Mouse (Mus musculus): ENCODE measurements at regions not wholly inside any gene's neighbourhood (a gene's known extent, or its start where the extent isn't known, plus 50 kb on each side); places are given as distances from the start of the nearest gene placed in this dataset.
"Not testable (repeated sequence)": the region's sequence is repeated elsewhere in the genome, so short reads cannot be mapped to it uniquely, and the experiment has no call there.

DNA sequence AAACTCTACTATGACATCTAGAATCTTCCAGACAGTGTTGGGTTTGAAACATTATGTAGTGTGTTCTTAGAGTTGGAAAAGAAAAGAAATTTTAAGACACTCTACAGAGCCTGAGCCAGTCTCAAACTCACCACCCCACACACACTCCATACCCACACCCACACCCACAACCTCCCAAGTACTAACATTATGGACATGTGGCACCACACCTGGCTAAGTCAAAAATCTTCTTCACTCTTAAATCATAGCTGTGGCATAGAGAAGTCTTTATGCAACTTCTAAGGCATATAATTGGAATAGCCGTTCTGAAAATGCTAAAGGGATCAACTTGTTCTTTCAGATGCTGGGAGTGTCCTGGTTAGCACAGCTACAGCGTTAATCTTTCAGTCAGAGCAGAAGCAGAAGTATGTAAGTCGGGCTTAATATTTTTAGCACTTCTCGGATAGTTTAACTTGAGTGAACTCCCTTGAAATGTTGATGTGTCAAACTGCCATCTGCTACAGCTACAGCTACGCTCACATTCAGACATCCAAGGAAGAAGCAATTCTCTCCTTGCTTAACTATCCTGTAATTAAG lies 68.6 kb upstream of the Creb1 start:
- DNase-seq (ENCODE audit: low spot score in 2 of 2) = no peak

DNA sequence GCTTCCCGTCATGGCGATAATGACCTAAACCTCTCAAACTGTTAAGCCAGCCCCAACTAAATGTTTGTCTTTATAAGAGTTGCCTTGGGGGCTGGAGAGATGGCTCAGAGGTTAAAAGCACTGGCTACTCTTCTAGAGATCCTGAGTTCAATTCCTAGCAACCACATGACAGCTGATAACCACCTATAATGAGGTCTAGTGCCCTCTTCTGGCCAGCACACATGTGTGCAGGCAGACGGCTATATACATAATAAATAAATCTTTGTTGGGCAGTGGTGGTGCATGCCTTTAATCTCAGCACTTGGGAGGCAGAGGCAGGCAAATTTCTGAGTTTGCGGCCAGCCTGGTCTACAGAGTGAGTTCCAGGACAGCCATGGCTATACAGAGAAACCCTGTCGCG lies 70.8 kb upstream of the Creb1 start:
- DNase-seq (ENCODE audit: low spot score in 2 of 2) = not testable (repeated sequence)

DNA sequence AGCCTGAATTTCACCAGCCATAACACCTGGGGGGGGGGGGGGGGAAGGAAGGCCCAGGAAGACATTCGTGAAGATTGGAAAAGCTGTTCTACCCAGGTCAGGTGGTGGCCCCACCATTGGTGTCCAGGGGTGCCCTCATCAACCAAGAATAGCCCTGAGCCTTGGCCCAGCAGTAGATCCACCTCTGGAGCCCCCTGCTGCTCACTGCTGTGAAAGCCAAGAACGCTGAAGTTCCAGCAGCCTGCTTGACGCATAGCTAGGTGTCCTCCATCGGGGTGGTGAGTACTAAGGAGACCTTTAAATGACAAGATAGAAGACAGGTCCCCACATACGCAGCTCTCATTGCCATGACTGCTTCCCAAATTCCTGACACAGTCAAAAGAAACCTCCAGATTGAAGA lies 74.6 kb upstream of the Creb1 start:
- DNase-seq (ENCODE audit: low spot score in 2 of 2) = no peak

DNA sequence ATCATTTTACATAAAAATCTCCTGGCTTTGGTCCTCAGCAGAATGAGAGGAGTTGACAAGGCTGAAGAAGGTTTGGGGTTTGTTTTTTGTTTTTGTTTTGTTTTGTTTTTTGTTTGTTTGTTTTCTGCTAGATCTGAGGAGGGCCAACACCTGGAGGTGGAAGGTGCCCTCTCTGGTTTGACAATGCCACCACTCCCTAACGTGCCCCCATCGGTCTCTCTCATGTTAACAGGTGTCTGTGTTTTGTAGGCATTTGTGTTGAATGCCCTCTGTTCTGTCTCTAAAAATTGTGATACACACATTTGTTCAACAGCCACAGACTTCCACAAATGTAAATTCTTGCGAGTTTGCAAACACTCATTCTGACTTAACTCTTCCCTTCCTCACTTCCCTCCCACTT lies 83.3 kb upstream of the Creb1 start:
- DNase-seq (ENCODE audit: low spot score in 2 of 2) = no peak

DNA sequence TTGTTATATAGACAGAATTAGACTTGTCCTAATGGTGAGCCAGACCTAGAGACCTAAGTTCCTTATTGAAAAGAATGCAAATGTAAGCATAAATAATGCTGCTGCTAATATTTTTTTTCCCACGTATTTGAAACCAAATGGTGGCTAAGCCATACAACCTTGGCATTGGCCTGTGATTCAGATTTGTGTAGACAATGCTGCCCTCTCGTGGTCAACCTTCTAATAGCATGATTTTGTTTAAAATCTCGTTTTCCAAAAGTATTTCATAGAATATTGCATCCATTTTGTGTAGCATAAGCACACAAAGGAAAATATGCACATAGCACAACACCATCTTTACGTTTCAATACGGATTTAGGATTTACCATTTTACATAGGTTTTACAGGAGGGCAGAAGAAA lies 84.4 kb upstream of the Creb1 start:
- peak in 1 of 2 experiments; percentile 56 for DNase-seq (ENCODE audit: low spot score in 2 of 2)

DNA sequence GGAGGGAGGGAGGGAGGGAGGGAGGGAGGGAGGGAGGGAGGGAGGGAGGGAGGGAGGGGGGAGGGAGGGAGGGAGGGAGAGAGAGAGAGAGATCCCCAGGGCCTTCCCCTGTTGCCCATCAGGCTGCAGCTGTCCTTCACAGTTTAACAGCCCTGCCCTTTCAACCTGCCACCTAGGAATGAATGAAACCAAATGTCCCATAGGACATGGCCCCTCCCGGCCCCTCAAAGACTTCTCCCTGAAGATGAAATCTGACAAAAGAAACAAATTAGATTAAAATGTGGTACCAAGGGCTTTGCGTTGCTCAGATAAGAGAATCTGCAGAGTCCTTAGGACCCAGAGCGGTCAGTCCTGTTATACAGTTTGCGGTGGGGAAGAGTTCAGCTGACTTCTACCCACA lies 86.0 kb upstream of the Creb1 start:
- no peak for DNase-seq (ENCODE audit: low spot score in 2 of 2)

DNA sequence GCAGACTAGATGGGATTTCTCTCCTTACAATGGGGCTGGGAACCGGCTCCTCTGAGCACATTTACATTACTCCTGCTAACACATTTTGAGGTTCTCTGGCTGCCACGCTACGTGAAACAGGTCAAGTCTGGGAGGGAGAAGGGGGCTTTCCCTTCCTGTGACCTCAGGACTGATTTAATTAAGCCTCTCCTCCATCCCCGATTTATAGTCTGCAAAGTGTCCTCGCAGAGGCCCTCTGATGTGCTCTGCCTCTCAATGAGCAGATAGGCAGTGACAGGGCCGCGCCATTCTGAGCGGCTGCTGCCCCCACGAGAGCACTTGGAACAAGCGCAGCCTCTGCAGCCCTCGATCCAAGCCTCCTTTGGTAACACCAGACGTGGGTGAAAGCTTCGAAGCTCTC lies 86.5 kb upstream of the Creb1 start:
- peak; percentile 83 for DNase-seq (ENCODE audit: low spot score in 2 of 2)

DNA sequence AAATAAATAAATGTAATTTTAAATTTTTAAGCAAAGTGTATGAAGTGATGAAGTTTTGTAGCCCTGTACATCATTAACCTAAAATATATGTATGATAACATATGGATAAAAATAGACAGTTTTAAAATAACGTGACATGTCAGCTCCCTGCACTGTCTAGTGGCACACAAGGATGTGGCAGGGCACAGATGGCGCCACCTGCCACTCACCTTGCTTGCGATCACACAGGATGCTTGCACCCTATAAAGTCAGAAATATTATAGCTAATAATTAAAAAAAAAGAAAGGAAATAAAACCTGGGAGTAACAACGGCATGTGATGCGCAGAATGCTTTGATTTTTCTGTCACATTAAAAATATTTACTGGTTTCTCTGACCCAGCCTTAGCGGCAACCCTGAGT lies 89.0 kb upstream of the Creb1 start:
- no peak for DNase-seq (ENCODE audit: low spot score in 2 of 2)

DNA sequence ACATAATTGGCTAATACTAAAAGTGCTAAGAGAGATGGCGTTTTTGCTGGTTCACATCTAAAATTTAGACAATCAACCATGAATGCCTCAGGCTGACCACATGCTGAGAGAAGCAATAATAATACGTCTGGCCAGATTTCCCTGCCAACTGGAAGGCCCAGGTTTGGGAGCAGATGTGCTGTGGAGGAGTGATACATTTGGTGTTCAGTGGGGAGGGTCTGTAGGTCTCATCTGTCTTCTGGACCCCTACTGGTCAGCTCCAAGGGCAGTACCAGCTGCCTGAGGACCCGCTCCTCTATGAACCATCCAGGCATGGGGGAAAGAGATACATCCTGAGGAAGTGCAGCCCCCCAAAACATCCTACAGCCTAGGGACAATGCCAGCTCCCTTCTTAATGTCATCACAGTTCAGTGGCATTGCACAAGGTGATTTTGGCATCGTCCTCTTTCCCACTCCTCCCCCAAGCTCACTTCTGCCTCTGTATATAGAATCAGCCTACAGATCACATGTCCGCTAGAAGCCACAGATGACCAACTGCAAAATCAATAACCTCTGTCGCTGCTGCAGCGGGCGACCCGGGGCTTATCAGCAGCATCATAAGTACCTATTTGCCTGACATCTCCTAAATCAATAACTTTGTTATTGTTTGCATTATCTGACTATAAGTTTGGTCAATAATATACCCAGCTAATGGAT lies 90.1 kb upstream of the Creb1 start:
- DNase-seq (ENCODE audit: low spot score in 2 of 2) = no peak

DNA sequence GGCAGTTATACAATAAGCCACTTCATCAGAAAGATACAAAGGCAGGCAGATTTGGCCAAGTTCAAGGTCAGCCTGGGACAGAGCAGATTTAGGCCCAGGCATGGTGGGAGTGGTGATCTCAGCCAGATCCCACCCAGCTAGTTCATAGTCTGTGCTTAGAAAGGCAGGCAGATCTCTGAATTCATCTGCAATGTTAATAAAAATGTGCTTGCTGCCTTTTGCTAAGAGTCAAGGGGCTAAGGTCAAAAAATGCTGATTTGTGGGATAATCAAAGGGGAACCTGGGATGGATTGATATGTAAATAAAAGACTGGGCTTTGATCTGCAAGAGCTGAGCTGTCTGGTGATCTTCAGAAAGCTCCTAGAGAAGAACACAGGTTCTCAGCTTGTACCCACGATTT lies 109.2 kb upstream of the Creb1 start:
- no peak for DNase-seq (ENCODE audit: low spot score in 2 of 2)

DNA sequence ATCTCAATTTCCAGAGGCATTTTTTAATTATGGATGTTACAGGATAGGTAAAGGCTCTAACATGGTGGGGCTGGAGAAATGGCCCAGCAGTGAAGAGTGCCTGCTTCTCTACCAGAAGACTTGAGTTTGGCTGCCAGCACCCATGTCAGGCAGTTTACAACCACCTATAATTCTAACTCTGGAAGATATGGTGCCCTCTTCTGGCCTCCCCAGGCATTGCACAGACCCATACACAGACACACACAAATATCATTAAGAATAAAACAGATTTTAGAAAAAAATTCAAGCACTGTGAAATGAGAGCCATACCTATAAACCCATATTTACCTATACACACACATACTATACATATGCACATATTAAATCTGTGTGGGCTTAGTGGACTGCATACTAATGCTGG lies 113.9 kb upstream of the Creb1 start:
- DNase-seq (ENCODE audit: low spot score in 2 of 2) = no peak

DNA sequence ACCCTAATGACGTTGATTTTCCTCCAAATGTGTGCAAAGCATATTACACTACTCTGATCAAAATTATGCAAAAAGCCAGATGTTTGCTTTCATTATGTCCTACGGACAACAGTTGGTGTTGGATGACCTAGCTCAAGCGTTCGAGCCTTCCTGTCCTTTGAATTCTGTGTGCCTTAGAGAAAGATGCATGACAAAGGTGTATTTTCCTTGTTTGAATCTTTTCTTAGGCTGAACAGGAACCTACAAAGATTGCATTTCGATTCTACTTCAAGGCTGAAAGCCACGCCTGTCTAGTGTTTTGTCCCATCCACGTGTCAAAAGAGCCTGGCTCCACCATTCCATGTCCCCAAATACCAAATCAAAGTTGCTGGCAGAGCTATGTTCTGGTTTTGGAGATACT lies 116.5 kb upstream of the Creb1 start:
- DNase-seq (ENCODE audit: low spot score in 2 of 2) = no peak

DNA sequence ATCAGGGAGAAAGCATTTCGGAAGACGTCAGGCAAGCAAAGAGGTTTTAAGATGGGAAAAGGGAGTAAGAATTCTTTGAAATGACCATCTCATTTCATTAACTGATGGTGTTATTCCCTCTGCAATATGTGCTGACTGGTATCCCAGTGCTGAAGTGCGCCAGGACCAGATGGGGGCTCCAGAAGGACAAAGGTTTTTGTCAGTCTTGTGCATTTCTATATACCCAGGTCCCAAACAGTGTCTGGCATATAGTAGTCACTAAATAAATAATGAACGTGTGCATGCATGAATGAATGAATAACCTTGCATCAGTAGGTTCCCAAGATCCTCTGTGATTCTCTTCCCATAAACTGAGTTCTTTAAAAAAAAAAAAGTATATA lies 119.3 kb upstream of the Creb1 start:
- no peak for DNase-seq (ENCODE audit: low spot score in 2 of 2)

DNA sequence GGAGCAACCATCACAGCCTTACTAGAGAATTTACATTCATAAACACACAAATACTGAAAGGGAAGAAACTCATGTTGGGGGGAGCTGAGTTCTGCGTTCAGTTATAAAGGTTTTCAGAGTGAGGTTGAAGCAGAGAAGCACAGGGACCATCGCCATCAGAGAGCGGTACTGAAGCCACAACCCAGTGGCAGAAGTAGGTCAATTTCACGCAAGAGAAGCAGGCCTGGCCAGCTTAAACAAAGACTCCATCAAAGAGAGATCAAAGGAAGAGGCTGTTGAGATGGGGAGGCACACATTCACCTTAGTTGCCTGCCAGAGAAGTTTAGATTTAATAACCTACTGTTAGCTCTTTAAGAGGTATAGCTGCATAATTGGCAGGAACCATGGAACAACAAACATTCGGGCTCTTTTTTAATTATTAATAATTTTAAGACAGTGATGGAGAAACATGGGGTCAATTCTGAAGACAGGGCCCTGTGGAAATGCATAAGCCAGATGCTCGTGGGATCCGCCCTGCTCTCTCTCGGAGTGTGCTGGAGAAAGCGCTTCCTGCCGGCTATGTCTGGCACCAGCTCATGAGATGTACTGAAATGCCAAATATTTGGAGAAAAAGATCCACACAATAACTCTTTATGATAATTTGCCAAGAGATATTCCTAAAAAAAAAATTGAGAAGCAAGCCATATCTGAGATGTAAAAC lies 119.8 kb upstream of the Creb1 start:
- DNase-seq (ENCODE audit: low spot score in 2 of 2) = no peak

DNA sequence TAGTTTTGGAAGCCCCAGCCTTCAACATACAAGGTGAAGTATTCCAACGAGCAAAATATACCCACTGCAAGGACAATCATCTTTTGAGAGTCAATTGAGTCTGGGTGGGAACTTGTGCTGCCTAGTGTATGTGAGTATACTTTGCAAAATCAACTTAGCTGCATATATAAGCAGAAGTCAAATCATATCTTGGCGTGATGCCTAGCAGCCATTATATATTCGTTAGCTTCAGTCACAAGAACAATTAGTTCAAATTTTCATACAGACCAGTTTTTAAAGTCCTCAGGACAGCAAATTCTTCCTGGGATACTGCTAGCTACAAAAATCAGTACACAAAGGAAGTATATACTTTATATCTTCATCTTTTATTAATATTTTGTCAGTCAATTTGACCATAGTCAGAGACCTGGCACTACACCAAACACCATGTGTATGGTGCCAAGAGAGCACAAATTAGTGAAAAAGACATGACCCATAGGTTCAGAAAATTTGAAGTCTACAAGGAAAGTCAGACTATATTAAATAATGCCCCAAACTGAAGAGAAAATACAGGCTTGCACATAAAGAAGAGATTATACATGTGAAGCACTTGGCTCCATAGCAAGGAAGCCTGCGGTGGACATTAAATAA lies 120.5 kb upstream of the Creb1 start:
- DNase-seq (ENCODE audit: low spot score in 2 of 2) = no peak

DNA sequence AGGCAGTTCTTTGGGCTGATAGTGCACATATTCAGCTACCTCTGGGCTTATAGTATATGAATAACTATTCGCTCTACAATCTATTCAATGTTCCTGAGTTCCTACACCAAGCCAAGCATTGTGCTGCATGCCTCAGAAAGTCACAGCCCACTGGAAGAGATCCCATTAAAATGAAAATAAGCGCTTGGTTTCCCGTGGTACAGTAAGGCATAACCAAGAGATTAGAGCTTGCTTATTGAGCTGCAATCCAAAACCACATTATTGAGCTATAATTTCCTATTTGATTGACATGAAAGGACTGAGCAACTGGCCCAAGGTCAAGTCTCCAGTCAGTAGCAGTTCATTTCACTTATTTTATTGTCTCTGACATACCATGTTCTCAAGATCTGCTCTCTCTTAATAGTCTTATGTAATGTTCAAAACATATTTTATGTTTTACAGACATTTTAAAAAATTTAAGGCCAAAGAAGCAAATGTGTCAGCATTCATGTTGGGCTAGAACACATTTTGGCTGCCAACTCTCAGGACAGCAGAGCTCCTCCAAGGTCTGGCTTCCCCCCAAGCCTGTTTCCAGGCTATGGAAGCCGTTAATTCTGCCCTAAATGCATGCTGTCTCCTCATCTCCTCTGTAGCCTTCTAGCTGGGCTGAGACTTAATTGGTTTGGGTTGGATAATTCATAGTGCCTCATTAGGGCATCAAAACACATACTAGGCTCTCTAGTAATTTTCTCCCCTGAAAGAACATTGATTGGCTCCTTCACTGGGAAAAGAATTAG lies 123.5 kb upstream of the Creb1 start:
- DNase-seq (ENCODE audit: low spot score in 2 of 2) = peak in 1 of 2 experiments; percentile 10

DNA sequence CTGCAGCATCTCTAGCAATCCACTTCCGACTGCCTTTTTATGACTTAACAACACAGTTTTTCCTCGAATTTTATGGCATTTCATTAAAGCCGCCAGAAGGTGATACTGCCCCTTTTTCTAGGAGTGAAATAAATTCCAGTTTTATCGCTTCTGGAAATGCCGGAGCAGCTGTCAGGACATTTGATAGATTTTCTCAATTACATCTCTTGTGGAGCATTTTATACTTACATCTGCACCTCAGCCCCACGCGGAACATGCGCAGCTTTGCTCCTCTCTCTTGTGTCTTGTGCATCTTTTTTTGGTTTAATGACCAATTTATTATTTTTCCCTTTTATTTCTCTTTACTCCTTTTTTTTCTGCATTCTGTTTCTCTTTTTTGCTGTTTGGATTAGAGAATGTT lies 140.9 kb upstream of the Creb1 start:
- DNase-seq (ENCODE audit: low spot score in 2 of 2) = no peak

DNA sequence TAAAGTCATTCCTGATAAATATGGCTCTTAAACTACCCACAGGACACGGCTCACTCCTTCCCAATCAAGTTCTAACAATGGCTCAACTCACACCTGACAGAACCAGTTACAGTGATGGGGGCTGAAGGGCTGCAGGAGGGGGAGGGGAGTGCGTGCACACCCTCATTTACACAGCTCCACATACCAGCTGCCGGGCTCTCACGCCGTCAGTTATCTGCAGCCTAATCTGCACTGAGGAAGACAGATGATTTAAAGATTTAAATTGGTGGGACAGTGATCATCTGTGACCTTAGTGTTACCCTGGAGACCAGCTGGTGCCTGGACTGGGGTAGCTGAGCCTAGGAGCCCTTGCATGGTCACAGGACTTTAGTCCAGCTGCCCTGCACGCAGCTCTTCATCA lies 151.2 kb upstream of the Creb1 start:
- DNase-seq (ENCODE audit: low spot score in 2 of 2) = no peak

DNA sequence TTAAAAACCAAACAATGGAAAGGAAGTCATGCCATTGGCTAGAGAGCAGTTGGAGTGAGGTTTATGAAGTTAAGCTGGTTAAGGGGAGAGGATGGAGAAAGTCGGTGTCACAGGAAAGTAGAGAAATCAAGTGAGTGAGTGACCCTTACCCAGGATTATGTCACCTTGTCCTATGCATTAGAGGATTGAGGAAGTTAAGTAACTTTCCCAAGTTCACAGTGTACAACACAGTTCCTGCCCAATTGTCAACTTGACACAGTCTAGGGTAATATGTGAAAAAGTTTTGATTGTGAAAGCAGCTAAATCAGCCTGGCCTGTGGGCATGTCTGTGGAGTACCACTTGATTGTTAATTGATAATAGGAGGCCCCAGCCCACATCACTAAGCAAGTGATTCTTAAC lies 156.0 kb upstream of the Creb1 start:
- not testable (repeated sequence) for DNase-seq (ENCODE audit: low spot score in 2 of 2)

DNA sequence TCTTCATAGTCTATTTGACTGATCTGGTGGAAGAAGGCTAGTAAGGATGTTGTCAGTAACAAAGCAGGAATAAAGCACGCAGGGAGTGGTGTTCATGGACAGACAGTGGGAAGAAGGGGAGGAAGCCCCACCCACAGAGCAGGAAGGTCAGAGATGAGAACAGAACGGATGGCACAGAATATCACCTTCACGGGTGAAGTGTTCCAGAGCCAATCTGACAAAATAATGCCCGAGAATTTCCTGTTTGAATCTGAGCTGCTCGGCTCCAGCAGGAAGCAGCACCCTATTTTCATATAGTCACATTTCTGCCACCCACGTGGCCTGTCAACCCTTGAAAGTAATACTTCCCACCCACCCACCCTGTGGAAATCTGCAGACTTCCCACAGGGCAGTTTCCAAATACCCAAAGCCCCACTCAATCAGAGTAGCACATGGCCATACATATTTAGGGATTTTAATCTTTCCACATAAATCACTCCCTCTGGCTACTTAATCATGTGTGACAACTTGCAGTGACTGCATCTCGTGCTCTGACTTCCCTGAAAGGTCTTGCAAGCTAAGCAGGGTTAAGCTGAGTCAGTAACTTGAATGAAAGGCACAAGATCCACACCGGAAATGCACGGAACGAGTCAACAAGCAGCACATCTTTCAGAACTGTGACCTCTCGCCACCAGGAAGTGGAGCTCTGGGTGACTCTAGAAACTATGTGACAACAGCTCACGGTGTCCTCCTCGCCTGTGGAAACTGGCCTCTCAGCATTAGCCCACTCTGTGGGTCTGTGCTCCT lies 158.0 kb upstream of the Creb1 start:
- no peak for DNase-seq (ENCODE audit: low spot score in 2 of 2)

DNA sequence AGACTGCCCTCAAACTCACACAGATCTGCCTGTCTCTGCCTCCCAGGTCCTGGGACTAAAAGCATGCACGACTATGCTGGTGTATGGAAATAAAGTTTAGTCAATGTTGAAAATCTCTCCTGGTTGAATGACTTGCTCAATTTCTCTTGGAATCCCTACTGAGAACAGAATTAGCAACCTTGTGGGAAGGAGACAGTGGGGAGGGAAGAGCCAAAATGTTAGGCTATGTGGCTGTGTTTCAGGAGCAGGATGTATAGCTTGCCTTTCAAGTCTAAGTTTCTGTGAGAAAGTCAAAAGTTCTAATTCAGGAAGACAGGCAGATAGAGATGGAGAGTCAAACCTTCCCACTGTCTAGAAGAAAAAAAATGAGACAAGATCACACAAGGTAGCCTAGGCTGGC lies 168.3 kb upstream of the Creb1 start:
- no peak for DNase-seq (ENCODE audit: low spot score in 2 of 2)
